Mouse (Mus musculus) liver, embryonic 15.5 days (tissue): ENCODE results near the gene Znrf1. TPM values are rescaled to one million over a fixed set of nuclear protein-coding genes. Genes with fewer than 3 reads are reported as not detected.

Experiments used
- ATAC-seq: fragments of 200-750 bp; cut with Nextera tagmentation; 2 replicates; pipeline ENCODE4 v1.8.0; 2017; ENCODE audit warnings: moderate number of reproducible peaks, mild to moderate bottlenecking, moderate library complexity; ENCODE audit not compliant: insufficient read depth
- H3K27ac ChIP-seq: fragments of 300-500 bp; sonication (generic); replicated peaks from 2 replicates; pipeline ENCODE4 v1.5.1; 2015; ENCODE audit warnings: mild to moderate bottlenecking, inconsistent platforms
- H3K27me3 ChIP-seq: fragments of 300-500 bp; sonication (generic); 2 replicates; pipeline ENCODE4 v1.6.1; 2015; ENCODE audit warnings: mild to moderate bottlenecking, inconsistent platforms
- H3K36me3 ChIP-seq: fragments of 300-500 bp; sonication (generic); replicated peaks from 2 replicates; pipeline ENCODE4 v1.6.1; 2015; ENCODE audit warnings: moderate library complexity, mild to moderate bottlenecking, inconsistent platforms
- H3K4me1 ChIP-seq: fragments of 300-500 bp; sonication (generic); replicated peaks from 2 replicates; pipeline ENCODE4 v1.6.1; 2015; ENCODE audit warnings: inconsistent platforms
- H3K4me2 ChIP-seq: fragments of 300-500 bp; sonication (generic); 2 replicates; pipeline ENCODE4 v1.6.1; 2015; ENCODE audit warnings: moderate library complexity, mild to moderate bottlenecking, inconsistent platforms
- H3K4me3 ChIP-seq: fragments of 300-500 bp; sonication (generic); replicated peaks from 2 replicates; pipeline ENCODE4 v1.5.1; 2015; ENCODE audit warnings: mild to moderate bottlenecking, inconsistent platforms
- H3K9ac ChIP-seq: fragments of 300-500 bp; sonication (generic); 2 replicates; pipeline ENCODE4 v1.6.1; 2015; ENCODE audit warnings: moderate library complexity, mild to moderate bottlenecking, inconsistent platforms
- H3K9me3 ChIP-seq: fragments of 300-500 bp; sonication (generic); replicated peaks from 2 replicates; pipeline ENCODE4 v1.6.1; 2016; ENCODE audit warnings: inconsistent platforms
- WGBS: fragments of 180-500 bp; shearing (Covaris S2); methylation state at CpG from one replicate; pipeline ENCODE4 v1.1.7; 2015; ENCODE audit warnings: mixed read lengths; ENCODE audit not compliant: insufficient replicate concordance; 5-methylcytosine and 5-hydroxymethylcytosine counted together
- polyA plus RNA-seq: library from polyadenylated mRNA; unstranded; fragments of >200 nt; fragmentation: Nextera tagmentation; extraction: Ambion mirVana; gene quantifications from 2 replicates; pipeline ENCODE4 v1.2.1, GENCODE M21; 2015

Znrf1 gene
- polyA plus RNA-seq, 1 experiment from 2014 or later = 6.6 TPM

GRCm38 (mm10) chr8:111657312-111657854 lies 121.5 kb downstream of the Znrf1 start:
- peaks cover 9% of the 10 kb centered on the region for H3K4me1 ChIP-seq
- H3K27me3 ChIP-seq = no peaks in the 10 kb centered on the region
- H3K9ac ChIP-seq = no peak overlapping the region
- no peak overlapping the region for H3K27ac ChIP-seq
- H3K9me3 ChIP-seq = no peaks in the 10 kb centered on the region
- H3K4me2 ChIP-seq = no peak overlapping the region
- H3K36me3 ChIP-seq = 0 out of 2 replicates have a peak, but pooled peaks cover 3% of the 10 kb centered on the region
- H3K4me3 ChIP-seq = no peak overlapping the region
- WGBS = 11% methylated on average over 1 of the region's 1 CpGs
- no peak for ATAC-seq

- ATAC-seq = no peak
- Histone ChIP-seq H3K4me1 (peaks cover 9% of the 10 kb centered on the region), H3K27me3 (no peaks in the 10 kb centered on the region), H3K27ac (no peak overlapping the region), H3K9me3 (no peaks in the 10 kb centered on the region), H3K36me3 (0 out of 2 replicates have a peak, but pooled peaks cover 3% of the 10 kb centered on the region), H3K9ac (no peak overlapping the region), H3K4me2 (no peak overlapping the region), H3K4me3 (no peak overlapping the region)
- WGBS = 22% methylated on average over 6 of the region's 6 CpGs
These were observed 123.0 kb downstream of the Znrf1 start for GRCm38 (mm10) chr8:111658819-111659423.

- Histone ChIP-seq H3K4me3 (no peak overlapping the region), H3K27me3 (no peaks in the 10 kb centered on the region), H3K9me3 (no peaks in the 10 kb centered on the region), H3K9ac (no peak overlapping the region), H3K4me2 (no peak overlapping the region), H3K27ac (no peak overlapping the region), H3K36me3 (peaks cover 12% of the 10 kb centered on the region; the same call in 1 of the 2 replicates), H3K4me1 (peaks cover 6% of the 10 kb centered on the region)
- no peak for ATAC-seq
- WGBS = 64% methylated on average over 3 of the region's 3 CpGs
These were observed 126.6 kb downstream of the Znrf1 start for GRCm38 (mm10) chr8:111662473-111662872.

DNA sequence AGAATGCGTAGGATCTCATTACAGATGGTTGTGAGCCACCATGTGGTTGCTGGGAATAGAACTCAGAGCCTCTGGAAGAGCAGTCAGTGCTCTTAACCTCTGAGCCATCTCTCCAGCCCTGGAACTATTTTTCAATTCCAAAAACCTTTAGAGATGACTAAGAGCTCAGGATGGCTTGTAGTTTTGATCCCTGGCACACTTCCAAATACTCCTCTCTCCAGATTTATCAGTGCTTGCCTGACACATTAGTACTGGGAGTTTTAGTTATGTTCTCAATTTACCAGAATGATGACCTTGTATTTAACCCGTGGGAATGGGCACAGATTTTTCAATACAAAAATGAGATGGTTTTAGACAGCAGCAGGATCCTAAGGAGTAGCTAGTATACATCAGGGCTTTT lies 130.9 kb downstream of the Znrf1 start:
- no peak overlapping the region for H3K4me2 ChIP-seq
- H3K27me3 ChIP-seq = no peaks in the 10 kb centered on the region
- no peak overlapping the region for H3K9ac ChIP-seq
- ATAC-seq = no peak
- no peaks in the 10 kb centered on the region for H3K4me1 ChIP-seq
- H3K27ac ChIP-seq = no peak overlapping the region
- no peak overlapping the region for H3K4me3 ChIP-seq
- H3K36me3 ChIP-seq = peaks cover 40% of the 10 kb centered on the region
- no peaks in the 10 kb centered on the region for H3K9me3 ChIP-seq
- 79% methylated on average over 2 of the region's 2 CpGs for WGBS

Other genes starting within 250 kb of the Znrf1 start
- 44.9 and 46.4 TPM in 2 replicates for gene Rfwd3, start 235.9 kb upstream of the Znrf1 start, polyA plus RNA-seq
- gene Mlkl, start 197.9 kb upstream of the Znrf1 start, polyA plus RNA-seq = 3.3 and 3.7 TPM in 2 replicates
- 0.06 TPM in 1 of 2 replicates, not detected in the other for gene Fa2h, start 142.3 kb upstream of the Znrf1 start, polyA plus RNA-seq
- gene Wdr59, start 14.0 kb upstream of the Znrf1 start, polyA plus RNA-seq = 1.6 and 1.7 TPM in 2 replicates
- gene Ldhd, start 94.3 kb downstream of the Znrf1 start, polyA plus RNA-seq = 0.22 and 0.31 TPM in 2 replicates
- gene Zfp1, start 107.3 kb downstream of the Znrf1 start, polyA plus RNA-seq = 4.0 and 4.9 TPM in 2 replicates
- 3.0 and 32.8 TPM in 2 replicates for gene Ctrb1, start 154.9 kb downstream of the Znrf1 start, polyA plus RNA-seq
- 7.8 and 10.2 TPM in 2 replicates for gene Bcar1, start 207.7 kb downstream of the Znrf1 start, polyA plus RNA-seq